Mouse (Mus musculus) heart, postnatal 0 days (tissue): Measurements from ENCODE around the gene Efcab3. TPM values are rescaled to one million over a fixed set of nuclear protein-coding genes. Genes with fewer than 3 reads are reported as not detected.

Experiments
- ATAC-seq: fragments of 200-750 bp; cut with Nextera tagmentation; 2 replicates; pipeline ENCODE4 v1.8.0; 2017; ENCODE audit warnings: low read depth, moderate number of reproducible peaks, moderate library complexity; ENCODE audit not compliant: insufficient read depth
- DNase-seq: peaks from one replicate; pipeline ENCODE4 v3.0.0-alpha.2; 2016; ENCODE audit warnings: low spot score
- H3K27ac ChIP-seq: fragments of 300-500 bp; sonication (generic); 2 replicates; pipeline ENCODE4 v1.5.1; 2014; ENCODE audit warnings: low read depth, mild to moderate bottlenecking
- H3K27me3 ChIP-seq: fragments of 300-500 bp; sonication (generic); 2 replicates; pipeline ENCODE4 v1.6.1; 2014; ENCODE audit warnings: low read length, mixed read lengths; ENCODE audit not compliant: control insufficient read depth, insufficient read depth
- H3K36me3 ChIP-seq: fragments of 300-500 bp; sonication (generic); replicated peaks from 2 replicates; pipeline ENCODE4 v1.6.1; 2014; ENCODE audit warnings: low read length, mixed read lengths; ENCODE audit not compliant: control insufficient read depth, insufficient read depth
- H3K4me1 ChIP-seq: fragments of 300-500 bp; sonication (generic); 2 replicates; pipeline ENCODE4 v1.6.1; 2014; ENCODE audit warnings: antibody characterized with exemption; ENCODE audit not compliant: control insufficient read depth, insufficient read depth
- H3K4me2 ChIP-seq: fragments of 300-500 bp; sonication (generic); 2 replicates; pipeline ENCODE4 v1.6.1; 2014; ENCODE audit warnings: low read depth, mild to moderate bottlenecking, low read length, moderate library complexity
- H3K4me3 ChIP-seq: fragments of 300-500 bp; sonication (generic); 2 replicates; pipeline ENCODE4 v1.5.1; 2014; ENCODE audit warnings: low read depth, low read length
- H3K9ac ChIP-seq: fragments of 300-500 bp; sonication (generic); replicated peaks from 2 replicates; pipeline ENCODE4 v1.6.1; 2014; ENCODE audit warnings: low read depth, low read length, mixed read lengths
- H3K9me3 ChIP-seq: fragments of 300-500 bp; sonication (generic); replicated peaks from 2 replicates; pipeline ENCODE4 v1.6.1; 2016; ENCODE audit warnings: low read length; ENCODE audit not compliant: control insufficient read depth
- CTCF ChIP-seq: IDR thresholded peaks from 2 replicates; pipeline ENCODE4 v1.5.1; 2016; ENCODE audit warnings: antibody characterized with exemption, control low read depth, low read depth
- EP300 ChIP-seq: IDR thresholded peaks from 2 replicates; pipeline ENCODE4 v1.6.1; 2016; ENCODE audit warnings: antibody characterized with exemption, low read depth
- WGBS: fragments of 180-500 bp; shearing (Covaris S2); extraction: QIAGEN DNeasy Blood & Tissue Kit; methylation state at CpG from one replicate; pipeline ENCODE4 v1.1.7; 2014; 5-methylcytosine and 5-hydroxymethylcytosine counted together
- polyA plus RNA-seq: library from polyadenylated mRNA; unstranded; fragments of >200 nt; fragmentation: Nextera tagmentation; extraction: Ambion mirVana; gene quantifications from 2 replicates; pipeline ENCODE4 v1.2.1, GENCODE M21; 2015
- total RNA-seq: library from RNA; depleted of rRNA; stranded (reverse); fragments of >200 nt; gene quantifications from 2 replicates; pipeline ENCODE4 v1.2.3, GENCODE M21; 2014; ENCODE audit warnings: low replicate concordance; rRNA removed

Gene Efcab3
- total RNA-seq (not detected in 2 replicates), polyA plus RNA-seq (not detected in 2 replicates)

GRCm38 (mm10) chr11:105063292-105063691, at the start of gene Efcab3:
Efcab3 (plus strand) TSS chr11:105063592.
- Histone ChIP-seq H3K27ac (no peak within 1 kb of the TSS), H3K36me3 (no peaks in the 10 kb centered on the region), H3K4me3 (no peak within 1 kb of the TSS), H3K4me2 (no peak within 1 kb of the TSS), H3K9me3 (no peaks in the 10 kb centered on the region), H3K27me3 (no peaks in the 10 kb centered on the region), H3K9ac (no peak within 1 kb of the TSS), H3K4me1 (no peaks in the 10 kb centered on the region)
- 84% methylated on average over 5 of the region's 5 CpGs for WGBS
- TF ChIP-seq CTCF = no peak
- no peak for TF ChIP-seq EP300
- no peak for ATAC-seq
- DNase-seq = no peak

GRCm38 (mm10) chr11:105021071-105021470, 42.3 kb upstream of the Efcab3 start:
- no peak for DNase-seq
- TF ChIP-seq EP300 = no peak
- peak; percentile 28; the same call in 1 of the 2 replicates for TF ChIP-seq CTCF
- H3K4me1 ChIP-seq = no peaks in the 10 kb centered on the region
- no peak for ATAC-seq
- H3K9ac ChIP-seq = no peak overlapping the region
- H3K27me3 ChIP-seq = no peaks in the 10 kb centered on the region
- no peaks in the 10 kb centered on the region for H3K36me3 ChIP-seq
- H3K27ac ChIP-seq = no peak overlapping the region
- 59% methylated on average over 7 of the region's 7 CpGs for WGBS
- H3K4me2 ChIP-seq = no peak overlapping the region
- H3K4me3 ChIP-seq = no peak overlapping the region
- no peaks in the 10 kb centered on the region for H3K9me3 ChIP-seq

GRCm38 (mm10) chr11:105028744-105029348, 34.5 kb upstream of the Efcab3 start:
- 22% methylated on average over 6 of the region's 6 CpGs for WGBS

DNA sequence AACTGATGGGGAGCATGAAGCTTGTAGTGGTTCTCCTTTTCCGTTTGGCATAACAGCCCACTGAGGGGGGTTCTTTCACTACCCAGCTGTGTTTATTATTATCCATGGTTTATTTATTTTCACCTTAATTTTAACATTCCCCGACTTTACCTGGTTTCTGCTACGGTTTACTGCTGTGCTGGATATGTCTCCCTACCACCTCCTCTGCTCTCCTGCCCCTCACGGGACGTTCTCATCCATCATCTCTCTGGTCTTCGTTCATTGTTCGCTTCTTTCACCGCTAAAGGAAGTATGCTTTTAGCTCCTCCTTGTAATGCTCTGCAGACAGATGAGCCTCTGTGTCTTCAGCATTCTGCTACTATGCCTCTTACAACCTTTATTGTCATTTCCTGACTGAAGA, 33.9 kb upstream of the Efcab3 start:
- 68% methylated on average over 8 of the region's 8 CpGs for WGBS
- no peak for ATAC-seq
- no peaks in the 10 kb centered on the region for H3K27me3 ChIP-seq
- DNase-seq = no peak
- H3K4me1 ChIP-seq = 0 out of 2 replicates have a peak, but pooled peaks cover 8% of the 10 kb centered on the region
- no peak overlapping the region for H3K4me3 ChIP-seq
- TF ChIP-seq EP300 (no peak), CTCF (no peak)
- no peaks in the 10 kb centered on the region for H3K9me3 ChIP-seq
- no peak overlapping the region for H3K27ac ChIP-seq
- H3K9ac ChIP-seq = no peak overlapping the region
- no peaks in the 10 kb centered on the region for H3K36me3 ChIP-seq
- no peak overlapping the region for H3K4me2 ChIP-seq

More at GRCm38 (mm10) chr11:105028744-105029348, 34.5 kb upstream of the Efcab3 start:
- TF ChIP-seq CTCF = no peak
- TF ChIP-seq EP300 = no peak
- Histone ChIP-seq H3K4me1 (0 out of 2 replicates have a peak, but pooled peaks cover 8% of the 10 kb centered on the region), H3K36me3 (no peaks in the 10 kb centered on the region), H3K4me3 (no peak overlapping the region), H3K27ac (no peak overlapping the region), H3K9ac (no peak overlapping the region), H3K27me3 (no peaks in the 10 kb centered on the region), H3K4me2 (no peak overlapping the region), H3K9me3 (no peaks in the 10 kb centered on the region)
- DNase-seq (peak; percentile 9), ATAC-seq (peak; percentile 30)

- WGBS = 44% methylated on average over 6 of the region's 6 CpGs
- H3K36me3 ChIP-seq = no peaks in the 10 kb centered on the region
- DNase-seq (no peak), ATAC-seq (no peak)
- no peak overlapping the region for H3K9ac ChIP-seq
- no peak overlapping the region for H3K27ac ChIP-seq
- H3K4me3 ChIP-seq = no peak overlapping the region
- H3K27me3 ChIP-seq = no peaks in the 10 kb centered on the region
- TF ChIP-seq CTCF = no peak
- TF ChIP-seq EP300 = no peak
- 0 out of 2 replicates have a peak, but pooled peaks cover 8% of the 10 kb centered on the region for H3K4me1 ChIP-seq
- H3K4me2 ChIP-seq = no peak overlapping the region
- H3K9me3 ChIP-seq = no peaks in the 10 kb centered on the region
These were observed 33.2 kb upstream of the Efcab3 start for GRCm38 (mm10) chr11:105030229-105030628.

DNA sequence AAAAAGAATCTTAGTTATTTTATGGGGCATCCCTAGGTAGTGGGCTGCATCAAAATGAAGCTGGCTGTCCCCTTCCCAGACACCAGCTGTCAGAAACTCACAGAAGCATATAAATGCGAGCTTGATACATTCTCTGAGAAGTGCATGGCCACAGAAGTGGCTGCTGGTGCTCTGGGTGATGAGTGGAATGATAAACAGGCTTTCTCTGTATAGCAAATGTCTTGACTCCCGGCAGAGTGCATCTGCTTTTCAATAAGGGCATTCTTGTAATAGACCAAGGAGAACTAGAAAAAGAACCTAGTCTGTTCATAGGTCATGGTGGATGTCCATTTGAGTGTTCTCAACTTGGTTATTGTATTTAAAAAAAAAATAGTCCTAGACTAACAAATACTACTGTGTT, 32.3 kb upstream of the Efcab3 start:
- Histone ChIP-seq H3K4me2 (no peak overlapping the region), H3K27me3 (no peaks in the 10 kb centered on the region), H3K36me3 (no peaks in the 10 kb centered on the region), H3K9ac (no peak overlapping the region), H3K27ac (no peak overlapping the region), H3K4me1 (0 out of 2 replicates have a peak, but pooled peaks cover 8% of the 10 kb centered on the region), H3K4me3 (no peak overlapping the region), H3K9me3 (no peaks in the 10 kb centered on the region)
- no peak for ATAC-seq
- TF ChIP-seq CTCF (no peak), EP300 (no peak)
- no peak for DNase-seq
- 42% methylated on average over 2 of the region's 2 CpGs for WGBS
